Mouse (Mus musculus) v-Abl transformed pro-B cells (cell line): Measurements from ENCODE around the gene Cdk12.

ENCODE experiments used
- in situ Hi-C, 2 experiments: fragments of 400-800 bp; cut with MboI; formaldehyde crosslinking; loops; one replicate each; pipeline ENCODE4 v1.15.1; 2025; ENCODE audit not compliant: unreplicated experiment in 2 of 2

The Cdk12 gene

DNA sequence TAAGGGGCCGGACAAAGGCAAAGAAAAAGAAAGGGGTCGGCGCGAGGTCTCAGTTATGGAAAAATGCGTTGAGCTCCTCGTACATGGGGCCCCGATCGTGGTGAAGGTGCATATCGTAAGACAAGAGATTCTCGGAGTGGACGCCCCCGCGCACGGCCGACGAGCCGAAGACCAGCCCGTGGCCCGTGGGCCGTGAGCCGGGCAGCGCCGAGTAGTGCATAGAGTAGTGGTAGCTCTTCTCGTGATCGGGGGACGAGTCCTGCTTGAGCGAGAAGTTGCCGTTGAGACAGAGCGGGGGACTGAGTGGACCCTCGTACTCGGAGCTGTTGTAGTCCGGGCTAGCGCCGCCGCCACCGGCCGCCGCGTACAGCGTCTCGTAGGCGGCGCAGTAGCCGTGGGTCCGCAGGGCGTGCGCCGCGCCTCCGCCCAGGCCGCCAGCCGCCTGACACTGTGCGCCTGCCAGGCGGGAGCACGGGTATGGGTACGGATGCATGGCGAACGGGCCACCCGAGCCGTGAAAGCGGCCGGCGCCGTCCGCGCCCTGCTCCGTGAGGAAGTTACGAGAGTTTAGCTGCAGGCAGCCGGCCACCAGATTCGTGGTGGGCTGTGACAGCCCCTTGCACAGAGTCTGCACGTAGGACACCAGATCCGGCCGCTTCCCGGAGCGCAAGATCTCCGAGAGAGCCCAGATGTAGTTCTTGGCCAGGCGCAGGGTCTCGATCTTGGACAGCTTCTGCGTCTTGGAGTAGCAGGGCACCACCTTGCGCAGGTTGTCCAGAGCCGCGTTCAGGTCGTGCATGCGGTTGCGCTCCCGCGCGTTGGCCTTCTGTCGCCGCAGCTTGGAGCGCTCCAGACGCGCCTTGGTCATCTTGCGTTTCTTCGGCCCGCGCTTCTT is 124.5 kb downstream of the Cdk12 start:
- in situ Hi-C loops, result loop anchor here in 1 of 2 experiments (10.0 kb wide), 1 partner anchor 53 kb away; no protein-coding TSS in a partner anchor

DNA sequence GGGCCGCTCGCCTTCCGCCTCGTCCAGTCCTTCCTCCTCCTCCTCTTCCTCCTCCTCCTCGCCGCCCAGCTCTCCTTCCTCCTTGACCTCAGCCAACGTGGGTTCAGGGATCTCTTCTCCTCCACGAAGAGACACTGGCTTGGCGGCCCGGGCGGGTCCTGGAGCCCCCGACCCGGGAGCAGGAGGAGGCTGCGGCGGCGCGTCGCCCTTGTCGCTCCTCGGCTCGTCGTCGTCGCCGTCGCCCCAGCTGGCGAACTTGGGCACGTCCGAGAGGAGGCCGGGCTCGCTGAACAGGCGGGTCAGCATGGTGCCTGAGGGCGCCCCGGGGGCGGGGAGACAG is 125.1 kb downstream of the Cdk12 start:
- in situ Hi-C loops, result loop anchor here in 1 of 2 experiments (10.0 kb wide), 1 partner anchor 53 kb away; no protein-coding TSS in a partner anchor
